Mouse (Mus musculus): ENCODE data around the gene Kdr.

Gene Kdr

DNA sequence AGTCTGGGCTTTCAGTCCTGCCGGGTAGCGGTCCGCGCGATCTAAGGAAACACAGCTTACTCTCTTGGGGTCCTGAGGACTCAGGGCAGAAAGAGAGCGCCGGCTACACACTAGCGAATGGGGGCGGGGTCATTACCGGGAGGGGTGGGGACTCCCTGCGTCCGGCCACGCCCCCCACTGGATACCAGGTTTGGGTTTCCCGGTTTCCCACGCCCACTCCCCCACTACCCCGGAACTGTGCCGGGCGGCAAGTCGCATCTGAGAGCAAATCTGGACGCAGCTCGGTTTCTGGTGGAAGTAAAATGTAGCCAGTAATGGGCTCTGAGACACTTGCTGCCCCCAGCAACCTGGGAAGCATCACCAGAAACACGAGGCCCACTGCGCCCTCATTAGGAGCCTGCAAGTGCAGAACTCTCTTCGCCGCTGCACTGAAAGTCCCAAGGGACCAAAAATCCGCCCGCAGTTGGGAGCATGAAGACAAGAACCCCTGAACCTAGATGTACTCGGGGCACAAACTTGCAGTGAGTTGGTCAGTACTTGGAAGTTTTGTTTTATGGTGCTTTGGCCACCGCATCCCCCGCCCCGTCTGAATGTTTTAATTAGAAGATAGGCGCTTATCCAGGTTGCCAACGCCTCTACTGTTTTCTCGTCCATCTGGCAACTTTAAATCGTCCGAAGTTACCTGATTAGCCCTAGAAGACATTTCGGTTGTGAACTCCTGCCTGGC lies at the start of gene Kdr:
Gene Kdr (minus strand): TSS at position 85 of the 727 bp plus-strand sequence.
- no peak for DNase-seq (ENCODE audit: extremely low read depth, low read depth, low spot score)

DNA sequence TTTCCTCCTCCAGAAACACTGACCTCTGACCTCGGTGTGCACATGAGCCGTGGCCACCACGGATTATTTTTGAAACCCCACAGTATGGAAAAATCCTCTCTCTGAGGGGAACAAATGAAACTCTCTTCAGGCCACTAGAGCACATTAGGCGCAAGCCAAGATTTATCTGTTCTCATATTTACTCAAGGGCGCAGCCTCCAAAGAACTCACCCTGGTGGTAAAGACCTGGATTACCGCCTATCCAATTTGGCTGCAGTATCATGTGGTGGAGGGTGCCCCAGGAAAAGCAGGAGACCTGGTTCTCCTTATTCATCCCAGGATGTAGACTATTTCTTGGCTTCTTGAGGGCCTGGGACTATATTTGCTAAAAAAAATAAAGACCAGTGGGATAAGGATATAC lies 48.5 kb upstream of the Kdr start:
- DNase-seq (ENCODE audit: extremely low read depth, low read depth, low spot score), result no peak

DNA sequence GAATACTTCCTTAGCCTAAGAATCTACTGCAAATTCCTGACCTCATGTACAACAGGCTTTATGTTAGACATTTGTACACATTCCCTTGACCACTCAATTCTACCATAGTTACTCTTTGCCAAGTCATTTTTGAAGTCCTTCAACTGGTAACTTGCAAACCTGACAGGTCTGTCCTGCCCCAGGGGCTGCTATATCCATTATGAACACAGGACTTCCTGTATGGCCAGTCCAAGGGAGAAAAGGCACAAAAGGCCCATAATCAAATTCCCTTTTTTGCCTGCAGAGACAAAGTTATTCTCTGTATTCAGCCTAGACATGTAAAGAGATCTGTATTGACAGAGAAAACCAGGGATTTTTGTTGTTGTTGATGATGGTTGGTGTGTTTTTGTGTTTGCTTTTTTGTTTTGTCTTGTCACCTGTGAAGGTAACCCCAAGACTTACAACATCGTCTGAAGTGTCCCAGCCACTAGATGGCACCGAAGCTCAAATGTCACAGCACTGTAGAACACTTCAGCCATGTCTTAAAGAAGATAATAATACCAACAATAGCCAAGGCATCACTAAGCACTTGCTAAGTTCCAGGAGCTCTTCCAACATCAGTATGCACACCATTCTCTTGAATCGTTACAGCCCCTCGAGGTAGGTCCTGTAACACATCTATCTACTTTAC lies 47.9 kb upstream of the Kdr start:
- DNase-seq (ENCODE audit: extremely low read depth, low read depth, low spot score), result no peak

DNA sequence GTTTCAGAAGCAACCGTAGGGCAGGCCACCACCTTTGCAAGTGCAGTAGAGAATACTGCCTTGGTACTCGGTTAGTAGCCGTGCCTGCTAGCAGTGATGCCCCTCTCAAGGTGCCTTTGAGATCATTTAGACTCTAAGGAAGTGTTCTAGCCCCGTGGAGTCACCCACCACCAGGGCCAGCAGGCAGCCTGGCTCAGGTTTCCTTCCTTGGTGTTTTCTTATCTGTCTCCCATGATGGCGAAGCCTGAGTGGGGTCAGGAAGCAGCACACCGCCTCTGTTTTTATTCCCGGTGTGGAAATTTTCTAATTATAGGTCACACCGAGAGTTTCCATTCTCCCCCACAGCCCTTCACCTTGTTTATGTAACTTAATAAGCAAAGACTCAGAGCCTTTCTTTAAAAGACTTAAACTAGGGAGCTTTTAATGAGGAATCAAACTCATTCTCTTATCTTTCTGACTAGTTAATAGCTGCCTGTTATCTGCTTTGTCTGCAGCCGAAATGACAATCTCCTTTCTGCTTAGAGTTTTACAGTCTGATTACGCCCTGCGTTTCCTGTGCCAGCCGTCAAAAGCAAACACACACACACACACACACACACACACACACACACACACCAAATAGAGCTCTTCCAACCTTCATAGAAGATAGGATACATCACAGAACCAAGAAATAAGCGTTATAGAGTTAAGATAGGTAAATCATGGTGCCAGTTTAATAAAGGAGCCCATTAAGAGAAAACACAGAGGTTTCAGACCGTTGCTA lies 44.9 kb upstream of the Kdr start:
- no peak for DNase-seq (ENCODE audit: extremely low read depth, low read depth, low spot score)

DNA sequence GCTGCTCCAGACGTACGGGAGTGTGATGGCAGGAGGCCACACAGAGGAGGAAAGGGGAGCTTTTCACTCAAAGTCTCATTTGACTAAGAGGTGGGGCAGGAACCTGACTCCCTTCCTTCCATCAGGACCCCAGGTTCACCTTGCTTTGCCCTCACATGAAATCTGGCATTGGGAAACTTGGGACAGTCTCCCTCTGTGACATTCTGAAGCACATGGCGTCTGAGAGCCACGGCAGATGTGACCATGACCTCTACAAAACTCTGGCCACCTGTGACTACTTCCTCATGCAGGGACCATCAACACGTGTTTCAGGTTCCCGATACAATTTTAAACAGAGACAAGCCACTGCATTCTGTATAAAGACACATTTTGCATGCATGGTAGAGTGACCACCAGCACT lies 44.2 kb upstream of the Kdr start:
- no peak for DNase-seq (ENCODE audit: extremely low read depth, low read depth, low spot score)

DNA sequence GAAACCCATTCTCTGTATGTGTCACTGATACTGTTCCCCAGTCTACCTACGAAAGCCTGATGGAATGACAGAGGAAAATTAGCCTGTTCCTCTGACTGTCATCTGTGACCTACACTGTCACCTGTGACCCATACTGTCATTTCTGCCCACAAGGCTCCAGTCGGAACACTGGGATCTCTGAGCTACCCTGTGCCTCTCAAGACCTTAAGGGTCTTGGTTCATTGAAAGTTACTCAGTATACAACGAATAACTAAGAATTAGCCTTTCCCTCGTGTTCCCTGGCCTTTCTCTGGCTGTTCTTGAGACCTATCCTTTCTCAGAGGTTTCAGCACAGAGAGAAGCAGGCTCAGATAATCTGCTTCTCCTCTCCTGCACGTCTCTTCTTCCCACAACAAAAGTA lies 40.1 kb upstream of the Kdr start:
- no peak for DNase-seq (ENCODE audit: extremely low read depth, low read depth, low spot score)

DNA sequence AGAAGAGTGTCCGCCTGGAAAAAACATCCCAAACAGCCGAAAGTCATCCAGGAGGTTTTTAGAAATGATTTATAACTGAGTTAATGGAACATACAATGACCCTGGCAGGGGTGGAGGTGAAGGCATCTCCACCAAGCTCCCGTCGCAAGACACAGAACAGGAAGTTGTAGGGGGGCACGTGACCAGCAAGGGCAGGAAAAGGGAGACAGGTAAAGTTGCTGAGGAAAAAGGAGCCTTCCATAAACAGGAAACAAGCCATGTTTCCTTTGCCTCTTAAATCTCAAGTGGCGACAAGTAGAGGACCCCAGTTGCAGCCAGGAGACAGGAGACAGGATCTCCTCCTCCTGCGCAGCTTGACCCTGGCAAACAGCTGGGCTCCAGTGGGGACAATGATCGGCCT lies 37.8 kb upstream of the Kdr start:
- DNase-seq (ENCODE audit: extremely low read depth, low read depth, low spot score), result no peak

DNA sequence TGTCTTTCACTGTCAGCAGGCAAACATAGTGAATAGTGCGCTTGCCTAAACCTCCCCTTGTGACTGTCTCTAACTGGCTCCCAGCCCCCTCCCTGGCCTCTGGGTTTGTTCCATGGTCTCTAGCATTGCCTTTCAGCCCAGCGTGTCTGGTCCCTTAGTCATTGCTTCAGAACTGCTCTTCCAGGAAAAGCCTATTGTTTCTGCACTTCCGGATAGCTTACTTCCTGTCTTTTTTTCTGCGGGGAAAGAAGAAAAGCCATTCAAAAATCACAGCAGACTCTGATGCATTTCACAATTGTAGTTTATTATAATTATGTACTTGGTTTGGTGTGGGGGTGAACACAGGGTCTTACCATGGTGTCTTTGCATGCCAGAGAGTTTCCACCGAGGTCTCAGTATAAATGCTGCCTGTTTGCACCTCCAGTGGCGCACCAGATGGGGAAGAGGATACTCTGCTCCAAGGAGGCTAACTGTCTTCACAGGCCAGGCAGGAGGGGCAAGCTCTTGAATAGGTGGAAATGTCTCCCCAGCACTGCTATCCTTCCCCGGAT lies 35.7 kb upstream of the Kdr start:
- no peak for DNase-seq (ENCODE audit: extremely low read depth, low read depth, low spot score)

DNA sequence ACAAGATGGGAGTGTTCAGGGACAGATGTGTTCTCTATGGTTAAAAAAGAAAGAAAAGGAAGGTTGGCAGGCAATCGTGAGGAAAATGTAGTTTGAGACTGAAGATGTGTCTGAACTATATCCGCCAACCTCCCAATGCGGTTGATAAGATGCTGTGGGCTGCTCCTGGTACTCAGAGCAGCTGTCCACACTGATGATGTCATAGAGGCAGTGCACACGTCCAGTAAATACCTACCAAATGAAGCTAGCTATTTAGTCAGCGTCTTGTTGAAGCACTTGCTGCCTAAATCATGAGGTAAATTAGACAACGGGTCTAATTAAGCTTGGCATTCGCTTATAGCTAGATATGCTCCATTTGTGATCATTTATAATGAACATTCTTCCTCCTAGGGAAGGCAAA lies 28.1 kb upstream of the Kdr start:
- no peak for DNase-seq (ENCODE audit: extremely low read depth, low read depth, low spot score)

DNA sequence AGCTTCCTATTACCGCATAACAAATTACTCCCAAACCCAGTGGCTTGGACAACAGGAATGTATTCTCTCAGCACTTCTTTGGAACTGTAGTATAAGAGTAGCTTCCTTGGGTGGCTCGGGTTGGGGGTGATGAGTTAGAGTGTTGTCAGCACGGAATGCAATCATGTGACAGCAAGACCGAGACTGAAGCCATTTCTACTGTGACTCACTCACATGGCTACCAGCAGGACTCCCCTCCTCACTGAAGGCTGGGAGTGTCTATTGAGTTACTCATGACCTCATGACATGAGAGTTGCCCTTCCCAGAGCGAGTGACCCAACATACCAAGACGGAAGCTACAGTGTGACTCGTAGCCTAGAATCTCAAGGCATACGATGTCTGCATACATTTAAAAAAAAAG lies 12.0 kb upstream of the Kdr start:
- DNase-seq (ENCODE audit: extremely low read depth, low read depth, low spot score), result no peak

DNA sequence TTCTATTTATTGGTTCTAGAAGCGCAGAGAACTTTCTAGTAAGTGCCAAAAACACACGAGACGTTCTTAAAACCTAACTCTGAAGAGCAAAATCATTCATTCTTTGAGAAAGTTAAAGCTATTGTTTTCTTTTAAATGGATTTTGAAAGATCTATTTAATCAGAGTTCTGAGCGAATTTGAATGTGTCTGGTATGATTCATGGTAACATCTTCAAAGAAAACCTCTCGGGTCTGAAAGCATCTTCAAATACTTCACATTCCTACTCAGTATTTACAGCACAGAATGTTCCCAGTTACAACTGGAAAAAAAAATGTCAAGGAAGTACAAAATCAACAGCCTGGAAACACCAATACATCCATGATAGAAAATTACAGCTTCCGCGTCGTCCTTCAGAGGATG lies 9.3 kb upstream of the Kdr start:
- no peak for DNase-seq (ENCODE audit: extremely low read depth, low read depth, low spot score)

DNA sequence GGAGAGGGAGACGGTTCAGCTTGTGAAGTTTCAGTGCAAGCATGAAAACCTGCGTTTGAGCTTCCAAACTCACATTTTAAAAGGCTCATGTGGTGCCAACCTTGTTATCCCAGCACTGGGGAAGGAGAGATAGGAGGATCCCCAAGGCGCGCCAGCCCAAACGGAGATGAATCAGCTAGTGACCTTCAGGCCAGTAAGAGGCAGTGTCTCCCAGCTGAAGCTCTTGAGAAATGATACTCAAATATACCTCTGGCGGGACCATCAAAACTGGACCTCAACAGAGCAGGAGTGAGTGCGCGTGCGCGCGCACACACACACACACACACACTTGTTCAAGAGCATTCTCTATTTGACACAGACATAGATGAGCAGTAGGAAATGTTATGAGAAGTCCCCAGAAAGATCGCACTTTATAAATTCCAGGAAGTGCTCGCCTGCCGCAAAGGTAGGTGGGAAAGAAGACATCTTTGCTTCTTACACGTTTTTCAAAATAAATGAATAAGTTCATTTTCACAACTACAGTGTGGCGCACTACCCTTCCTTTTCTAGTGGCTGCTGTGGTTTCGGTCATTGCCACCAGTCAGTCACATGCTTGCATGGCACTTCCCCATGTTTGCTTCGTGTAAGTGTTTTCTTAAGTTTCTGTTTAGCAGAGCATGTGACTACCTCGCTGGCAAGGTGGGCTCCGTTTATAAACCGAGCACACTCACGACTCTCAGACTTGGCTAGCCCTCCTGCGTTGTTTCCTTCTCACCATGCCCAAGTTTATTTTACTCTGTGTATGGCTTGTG lies 2.5 kb upstream of the Kdr start:
- DNase-seq (ENCODE audit: extremely low read depth, low read depth, low spot score), result no peak

DNA sequence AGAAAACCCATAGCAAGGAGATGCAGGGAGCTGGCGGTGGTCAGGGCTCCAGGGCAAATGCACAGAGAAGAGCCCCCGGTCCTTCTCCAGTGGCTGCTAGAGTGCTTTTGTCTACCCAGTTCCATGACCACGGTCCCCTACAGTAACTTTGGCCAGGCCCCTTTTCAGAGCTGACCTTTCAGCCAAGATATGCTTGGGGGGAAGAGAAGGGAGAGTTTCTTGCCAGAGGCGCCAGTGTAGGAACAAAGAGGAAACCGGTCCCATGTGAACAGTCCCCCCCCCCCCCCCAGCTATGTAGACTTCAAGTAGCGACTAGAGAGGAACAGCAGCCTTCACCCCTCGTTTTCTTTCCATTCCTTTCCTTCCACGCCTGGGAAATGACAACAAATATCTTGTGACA lies 850 bp upstream of the Kdr start:
- no peak for DNase-seq (ENCODE audit: extremely low read depth, low read depth, low spot score)

DNA sequence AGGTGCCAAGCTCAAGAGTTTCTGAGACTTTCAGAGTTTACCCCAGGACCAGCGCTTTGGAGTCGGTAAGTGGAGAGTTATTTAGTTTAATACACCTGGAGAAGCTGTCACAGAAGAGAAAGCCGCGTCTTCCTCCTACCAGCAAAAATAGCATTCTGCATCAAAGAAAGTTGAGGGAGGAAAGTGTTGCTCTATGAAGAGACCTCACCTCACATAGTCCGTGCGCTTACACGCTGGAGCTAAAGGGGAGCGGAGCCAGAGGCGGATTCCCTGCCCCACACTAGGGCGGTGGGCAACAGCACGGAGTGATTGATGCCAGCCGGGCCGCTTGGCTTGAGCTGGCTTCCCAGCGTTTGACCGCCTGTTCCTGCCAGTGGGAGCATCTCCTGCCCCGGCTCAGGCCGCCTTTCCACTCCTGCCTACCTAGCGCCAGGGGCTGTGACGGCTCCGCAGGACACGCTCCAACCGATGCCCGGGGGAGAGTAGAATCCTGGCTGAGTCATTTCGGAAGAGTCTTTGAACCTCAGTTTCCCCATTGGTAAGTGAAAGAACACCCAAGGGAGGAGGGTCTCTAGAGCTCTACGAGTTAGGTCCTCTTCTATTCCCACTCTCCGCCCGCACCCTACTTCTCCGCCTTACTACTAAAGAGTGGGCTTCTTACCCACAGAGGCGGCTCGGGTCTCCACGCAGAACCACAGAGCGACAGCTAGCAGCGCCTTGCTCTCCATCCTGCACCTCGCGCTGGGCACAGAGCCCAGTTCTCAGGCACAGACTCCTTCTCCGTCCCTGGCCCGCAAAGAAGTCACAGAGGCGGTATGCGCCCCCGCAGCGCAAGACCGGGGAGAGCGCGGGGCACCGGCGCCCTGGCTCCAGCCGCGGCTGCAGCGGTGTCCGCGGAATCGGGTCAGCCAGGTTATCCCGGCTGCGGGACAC lies 551 bp downstream of the Kdr start:
- no peak for DNase-seq (ENCODE audit: extremely low read depth, low read depth, low spot score)

DNA sequence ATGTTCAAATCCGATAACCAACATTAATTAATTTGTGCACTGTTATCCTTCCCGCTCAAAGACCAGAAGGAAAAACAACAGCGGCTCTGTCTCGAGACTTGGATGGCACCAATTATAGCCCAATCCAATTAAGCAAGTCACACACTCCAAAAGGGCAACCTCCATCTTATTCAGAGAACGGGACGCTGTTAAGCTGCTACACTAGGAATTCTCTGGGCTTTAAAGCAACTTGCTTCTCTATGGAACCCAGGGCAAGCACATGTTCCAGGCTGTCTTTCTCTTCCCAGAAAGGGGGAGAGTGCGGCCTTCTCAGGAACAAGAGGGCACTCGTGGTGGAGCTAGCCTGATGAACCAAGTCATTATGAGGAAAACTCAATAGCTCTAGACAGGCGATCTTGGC lies 1.6 kb downstream of the Kdr start:
- no peak for DNase-seq (ENCODE audit: extremely low read depth, low read depth, low spot score)

DNA sequence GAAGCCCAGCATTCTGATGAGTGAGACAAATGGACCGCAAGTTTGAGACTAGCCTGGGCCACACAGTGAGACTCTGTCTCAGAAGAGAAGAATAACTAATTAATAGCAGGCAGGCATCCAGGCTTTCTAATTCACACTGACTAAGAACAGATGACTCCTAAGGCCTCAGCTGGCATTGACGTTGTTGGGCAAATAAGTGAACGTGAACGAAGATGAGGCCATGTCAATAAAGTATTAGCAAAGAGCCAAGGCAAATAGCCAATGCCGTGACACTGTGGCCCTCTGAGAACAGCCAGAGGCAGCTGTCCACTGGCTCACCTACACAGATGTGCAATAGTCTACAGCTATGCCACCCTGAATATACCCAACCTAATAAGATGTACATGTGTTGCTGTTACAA lies 2.9 kb downstream of the Kdr start:
- peak; percentile 5 for DNase-seq (ENCODE audit: extremely low read depth, low read depth, low spot score)

DNA sequence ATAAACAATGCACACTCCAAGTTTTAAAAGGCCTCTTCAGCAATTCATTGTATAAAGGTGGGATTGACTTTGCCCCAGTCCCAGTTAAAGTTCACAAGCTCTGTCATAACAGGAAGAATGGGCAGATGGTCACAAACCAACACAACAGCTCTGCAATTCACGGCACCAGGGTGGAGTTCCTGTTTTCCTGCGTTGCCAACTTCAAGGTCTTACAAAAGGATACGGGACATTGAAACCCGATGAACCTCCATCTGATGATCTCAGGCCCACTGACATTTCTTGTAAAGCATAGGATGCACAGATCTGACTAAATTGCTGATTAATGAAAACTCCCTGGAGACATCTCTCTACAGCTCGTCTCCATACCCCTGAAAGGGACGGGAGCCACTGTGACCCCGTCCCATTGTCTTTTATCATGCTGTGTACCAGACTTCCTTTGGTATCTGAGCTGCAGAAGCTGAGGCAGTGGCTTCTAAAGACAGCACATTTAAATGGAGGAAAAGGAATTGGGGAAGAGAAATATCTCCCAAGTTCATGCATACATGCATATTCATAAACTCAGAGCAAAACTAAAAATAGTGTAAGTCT lies 3.6 kb downstream of the Kdr start:
- DNase-seq (ENCODE audit: extremely low read depth, low read depth, low spot score), result no peak

DNA sequence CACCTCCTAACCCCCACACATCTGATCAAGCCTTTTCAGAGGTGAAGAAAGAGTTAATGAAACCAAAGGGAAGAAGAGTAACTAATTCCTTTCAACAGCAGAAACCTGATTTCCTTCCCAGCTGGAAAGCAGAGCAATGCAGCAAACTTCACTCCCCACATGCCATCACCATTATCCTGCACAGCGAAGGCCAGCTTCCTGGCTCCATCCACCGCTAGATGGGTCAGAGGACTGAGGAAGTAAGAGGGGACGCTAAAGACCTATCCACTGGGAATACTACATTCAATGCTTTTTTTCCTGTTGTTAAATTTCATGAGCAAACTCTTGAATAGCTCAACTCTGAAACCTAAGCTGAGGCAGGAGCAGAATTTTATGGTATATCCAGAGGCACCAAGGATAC lies 8.4 kb downstream of the Kdr start:
- no peak for DNase-seq (ENCODE audit: extremely low read depth, low read depth, low spot score)

DNA sequence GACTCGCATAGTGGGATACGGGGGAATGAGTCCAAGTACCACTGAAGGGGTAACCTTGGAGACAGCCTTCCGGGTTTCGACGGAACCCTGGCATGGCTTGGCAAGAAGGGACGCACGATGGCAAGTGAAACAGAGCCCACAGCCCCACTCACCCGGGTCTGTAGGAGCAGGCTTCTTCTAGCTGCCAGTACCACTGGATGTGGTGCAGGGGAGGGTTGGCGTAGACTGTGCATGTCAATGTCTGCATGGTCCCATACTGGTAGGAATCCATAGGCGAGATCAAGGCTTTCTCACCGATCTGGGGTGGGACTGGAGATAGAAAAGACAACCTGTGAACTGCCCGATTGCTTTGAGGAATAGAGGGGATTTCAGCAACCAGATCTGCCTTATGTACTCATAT lies 15.7 kb downstream of the Kdr start:
- DNase-seq (ENCODE audit: extremely low read depth, low read depth, low spot score), result no peak
